ENCODE assay signal across 10 mouse cellular contexts in the genomic region with DNA sequence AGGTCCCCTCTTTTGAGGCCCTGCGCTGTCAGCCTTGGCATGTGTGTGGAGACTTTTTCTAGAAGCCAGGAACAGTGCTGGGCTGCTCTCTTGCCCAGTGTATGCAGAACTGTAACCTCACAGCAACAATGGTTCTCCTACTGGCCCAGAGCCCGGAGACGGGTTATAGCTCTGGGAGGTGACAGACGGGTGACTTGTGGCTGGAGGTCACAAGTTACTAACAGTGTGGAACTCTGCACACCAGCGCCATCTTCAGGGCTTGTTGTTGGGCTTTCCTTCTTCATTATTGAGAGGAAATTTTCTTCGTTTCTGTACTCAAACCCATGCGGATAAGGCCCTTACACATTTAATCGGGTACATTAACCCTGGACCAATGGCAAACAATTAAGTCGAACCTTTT. TPM values are rescaled to one million over a fixed set of nuclear protein-coding genes. Genes with fewer than 3 reads are reported as not detected.
DNase-seq lines count a peak whose midpoint lies in the region; ATAC-seq and TF ChIP-seq lines count a peak whose summit lies in the region.
"Had no signal": no experiment of that assay in that cellular context is flagged by ENCODE, and none has a peak within 500 bp of the region (broad histone marks: within the 10 kb centered on the region; RNA-seq: fewer than 3 reads in every experiment).

No protein-coding gene starts in this region.

- H3K4me1 ChIP-seq in kidney, embryonic 16.5 days (ENCODE audit: insufficient read depth, low read length): peaks cover 25% of the 10 kb centered on the region
- no peaks in the 10 kb centered on the region; the same call in none of the 2 replicates for H3K4me1 ChIP-seq in kidney, postnatal 0 days (replicated peaks; ENCODE audit: insufficient read depth, low read length)

- WGBS in kidney, embryonic 16.5 days: 56% methylated on average over 9 of the region's 9 CpGs
- WGBS in kidney, postnatal 0 days: 54% methylated on average over 9 of the region's 9 CpGs

- TF ChIP-seq CTCF in kidney, postnatal 0 days (IDR thresholded peaks at IDR 0.05; ENCODE audit: low read depth): peak; percentile 64

- H3K9ac ChIP-seq in kidney, embryonic 16.5 days (replicated peaks; ENCODE audit: low read length): no peak overlapping the region
- H3K9ac ChIP-seq in kidney, postnatal 0 days (ENCODE audit: low read depth, low read length): no peak overlapping the region
- H3K9ac ChIP-seq: hindbrain, embryonic 15.5 days; neural tube, embryonic 13.5 days had no signal

- no peak for ATAC-seq in kidney, embryonic 16.5 days (ENCODE audit: low FRiP score, low TSS enrichment)
- no peak for ATAC-seq in kidney, postnatal 0 days (replicated peaks; ENCODE audit: low FRiP score, low read depth)

- peak; percentile 78 for DNase-seq in kidney, adult 11 months
- DNase-seq in CD4-positive helper T cell, adult 2 months (ENCODE audit: low read depth, low spot score): peak; percentile 42
- peak; percentile 88 for DNase-seq in adrenal gland, postnatal 10 days
- DNase-seq in kidney, postnatal 0 days (ENCODE audit: low spot score): peak; percentile 78
- DNase-seq in layer of hippocampus, postnatal 36 days: no peak
- no peak for DNase-seq in cerebellum, adult 8-10 months
- DNase-seq in right cerebral cortex, adult 2 months (ENCODE audit: low spot score in 2 of 2): no peak

- H3K27ac ChIP-seq in kidney, embryonic 16.5 days (ENCODE audit: low read length): no peak overlapping the region; the same call in 1 of the 2 replicates
- H3K27ac ChIP-seq in kidney, postnatal 0 days: no peak overlapping the region
- H3K27ac ChIP-seq: hindbrain, embryonic 15.5 days; neural tube, embryonic 13.5 days had no signal

- H3K4me2 ChIP-seq in kidney, embryonic 16.5 days (replicated peaks; ENCODE audit: low read depth, low read length): no peak overlapping the region
- no peak overlapping the region for H3K4me2 ChIP-seq in kidney, postnatal 0 days (ENCODE audit: low read length)
- H3K4me2 ChIP-seq: hindbrain, embryonic 15.5 days; neural tube, embryonic 13.5 days had no signal

- no peak overlapping the region for H3K4me3 ChIP-seq in kidney, embryonic 16.5 days (ENCODE audit: low read length)
- H3K4me3 ChIP-seq in kidney, postnatal 0 days (replicated peaks; ENCODE audit: low read depth, low read length): no peak overlapping the region
- H3K4me3 ChIP-seq: hindbrain, embryonic 15.5 days; neural tube, embryonic 13.5 days had no signal

- no peaks in the 10 kb centered on the region for H3K27me3 ChIP-seq in kidney, embryonic 16.5 days (ENCODE audit: insufficient read depth, low read length)
- H3K27me3 ChIP-seq in kidney, postnatal 0 days (ENCODE audit: insufficient read depth, low read length): no peaks in the 10 kb centered on the region
- H3K27me3 ChIP-seq: hindbrain, embryonic 15.5 days; neural tube, embryonic 13.5 days had no signal

- peaks cover 29% of the 10 kb centered on the region for H3K36me3 ChIP-seq in kidney, embryonic 16.5 days (ENCODE audit: insufficient read depth, low read length)
- peaks cover 14% of the 10 kb centered on the region; the same call in 1 of the 2 replicates for H3K36me3 ChIP-seq in kidney, postnatal 0 days (ENCODE audit: insufficient read depth, low read length)

- H3K9me3 ChIP-seq in kidney, embryonic 16.5 days (ENCODE audit: low read length): no peaks in the 10 kb centered on the region
- no peaks in the 10 kb centered on the region for H3K9me3 ChIP-seq in kidney, postnatal 0 days (replicated peaks; ENCODE audit: low read length)
- H3K9me3 ChIP-seq: hindbrain, embryonic 15.5 days; neural tube, embryonic 13.5 days had no signal

RNA-seq across cellular contexts. Expression of gene Cpne5, which starts 11.5 kb away (rescaled TPM):
- polyA plus RNA-seq in kidney, embryonic 16.5 days (2015; fragmentation: Nextera tagmentation; extraction: Ambion mirVana): 8.2 and 10.0 TPM in 2 replicates
- 1 to 10 TPM; 1.0 to 1.6 TPM for total RNA-seq in adrenal gland, postnatal 10 days (2021)
- 5.3 and 5.8 TPM in 2 replicates for polyA plus RNA-seq in kidney, postnatal 0 days (2015; fragmentation: Nextera tagmentation; extraction: Ambion mirVana)
- total RNA-seq in layer of hippocampus, postnatal 36 days (2021): 10 to 100 TPM; 30.4 to 31.7 TPM

RNA-seq across cellular contexts. Expression of gene Ppil1, which starts 14.5 kb away (rescaled TPM):
- 167 and 186 TPM in 2 replicates for polyA plus RNA-seq in kidney, embryonic 16.5 days (2015; fragmentation: Nextera tagmentation; extraction: Ambion mirVana)
- total RNA-seq in adrenal gland, postnatal 10 days (2021): 10 to 100 TPM; 24.6 to 27.9 TPM
- 108 and 126 TPM in 2 replicates for polyA plus RNA-seq in kidney, postnatal 0 days (2015; fragmentation: Nextera tagmentation; extraction: Ambion mirVana)
- total RNA-seq in layer of hippocampus, postnatal 36 days (2021): 10 to 100 TPM; 17.6 to 17.9 TPM

RNA-seq across cellular contexts. Expression of gene BC004004, which starts 19.1 kb away (rescaled TPM):
- polyA plus RNA-seq in kidney, embryonic 16.5 days (2015; fragmentation: Nextera tagmentation; extraction: Ambion mirVana): 85.6 TPM in 2 replicates
- 100 to 1,000 TPM; 158 to 160 TPM for total RNA-seq in adrenal gland, postnatal 10 days (2021)
- polyA plus RNA-seq in kidney, postnatal 0 days (2015; fragmentation: Nextera tagmentation; extraction: Ambion mirVana): 131 TPM in 2 replicates
- 10 to 100 TPM; 77.6 to 80.4 TPM for total RNA-seq in layer of hippocampus, postnatal 36 days (2021)

Comparison
In these comparisons a context has a peak if more than half of its experiments do, and no peak if none do; other contexts are left out.
1. DNase-seq: peak in kidney, adult 11 months (single experiment), CD4-positive helper T cell, adult 2 months (single experiment), adrenal gland, postnatal 10 days (single experiment) and kidney, postnatal 0 days (single experiment); none in layer of hippocampus, postnatal 36 days (0 of 2), cerebellum, adult 8-10 months (single experiment) and right cerebral cortex, adult 2 months (0 of 2).
2. RNA of gene Cpne5, which starts 11.5 kb away (total RNA-seq): 30.4 to 31.7 TPM in layer of hippocampus, postnatal 36 days; 1.0 to 1.6 TPM in adrenal gland, postnatal 10 days; every median in the first group is over 10 times any median in the second.